In the genomic region with DNA sequence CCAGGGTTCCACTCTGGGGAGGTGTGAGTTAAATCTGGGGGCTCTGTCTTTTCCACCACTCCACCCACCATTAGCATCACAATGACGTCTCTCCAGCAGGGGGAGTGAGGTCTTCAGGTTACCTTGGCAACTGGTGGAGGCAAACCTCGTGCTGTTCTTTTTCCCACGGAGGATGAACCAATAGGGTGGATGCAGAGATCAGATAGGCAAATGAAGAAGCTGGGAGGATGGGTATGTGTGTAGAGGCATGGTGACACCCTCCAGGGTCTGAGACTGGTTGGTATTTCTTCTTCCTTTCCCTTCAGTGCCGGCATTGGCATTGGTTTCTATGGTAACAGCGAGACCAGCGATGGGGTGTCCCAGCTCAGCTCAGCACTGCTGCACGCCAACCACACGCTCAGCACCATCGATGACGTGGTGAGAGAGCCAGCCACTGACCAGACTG, we compare ENCODE assay signal across 8 mouse cellular contexts. TPM values are rescaled to one million over a fixed set of nuclear protein-coding genes. Genes with fewer than 3 reads are reported as not detected.
DNase-seq lines count a peak whose midpoint lies in the region; ATAC-seq and TF ChIP-seq lines count a peak whose summit lies in the region.

No protein-coding gene starts in this region.

- intact Hi-C loops in gastrocnemius, adult 2 months (cut with DNase I) = no loop called here

- H3K27me3 ChIP-seq in embryonic facial prominence, embryonic 13.5 days = peaks cover 24% of the 10 kb centered on the region
- H3K27me3 ChIP-seq in hindbrain, embryonic 14.5 days (ENCODE audit: control insufficient read depth, insufficient read depth, low read length) = no peaks in the 10 kb centered on the region
- peaks cover 31% of the 10 kb centered on the region for H3K27me3 ChIP-seq in limb, embryonic 13.5 days
- no peaks in the 10 kb centered on the region for H3K27me3 ChIP-seq in neural tube, embryonic 11.5 days (ENCODE audit: control insufficient read depth, insufficient read depth, low read length)

- peak overlapping the region; percentile 52 for H3K4me2 ChIP-seq in embryonic facial prominence, embryonic 13.5 days
- H3K4me2 ChIP-seq in hindbrain, embryonic 14.5 days (replicated peaks) = peak overlapping the region; percentile 68
- peak overlapping the region; percentile 52 for H3K4me2 ChIP-seq in limb, embryonic 13.5 days (replicated peaks)
- peak overlapping the region; percentile 30 for H3K4me2 ChIP-seq in neural tube, embryonic 11.5 days (ENCODE audit: low read depth)

- peak; percentile 29; the same call in 1 of the 2 replicates for ATAC-seq in embryonic facial prominence, embryonic 13.5 days (ENCODE audit: insufficient number of reproducible peaks, insufficient read depth, low FRiP score, low TSS enrichment, low read depth)
- ATAC-seq in hindbrain, embryonic 14.5 days (ENCODE audit: low FRiP score) = peak; percentile 89
- ATAC-seq in limb, embryonic 13.5 days (ENCODE audit: low FRiP score, low read depth) = peak; percentile 66
- ATAC-seq in neural tube, embryonic 11.5 days (ENCODE audit: insufficient read depth, low FRiP score, low TSS enrichment) = peak; percentile 87

- H3K4me1 ChIP-seq in embryonic facial prominence, embryonic 13.5 days = peaks cover 26% of the 10 kb centered on the region
- peaks cover 39% of the 10 kb centered on the region for H3K4me1 ChIP-seq in hindbrain, embryonic 14.5 days (replicated peaks; ENCODE audit: control insufficient read depth, insufficient read depth, low read length)
- peaks cover 17% of the 10 kb centered on the region for H3K4me1 ChIP-seq in limb, embryonic 13.5 days
- peaks cover 19% of the 10 kb centered on the region for H3K4me1 ChIP-seq in neural tube, embryonic 11.5 days (ENCODE audit: control insufficient read depth, insufficient read depth, low read length)

- no peak overlapping the region for H3K27ac ChIP-seq in embryonic facial prominence, embryonic 13.5 days
- peak overlapping the region; percentile 91 for H3K27ac ChIP-seq in hindbrain, embryonic 14.5 days
- no peak overlapping the region for H3K27ac ChIP-seq in limb, embryonic 13.5 days
- H3K27ac ChIP-seq in neural tube, embryonic 11.5 days (ENCODE audit: low read depth, low read length) = peak overlapping the region; percentile 82
- no peak overlapping the region for H3K27ac ChIP-seq in gastrocnemius, adult 2 months

- 0% methylated on average over 10 of the region's 10 CpGs for WGBS in embryonic facial prominence, embryonic 13.5 days
- 1% methylated on average over 10 of the region's 10 CpGs for WGBS in hindbrain, embryonic 14.5 days
- WGBS in limb, embryonic 13.5 days = under 1% methylated on average over 10 of the region's 10 CpGs
- WGBS in neural tube, embryonic 11.5 days = 2% methylated on average over 10 of the region's 10 CpGs

- peak; percentile 41 for DNase-seq in adrenal gland, adult 2 months
- no peak for DNase-seq in adrenal gland, adult 8-10 months
- DNase-seq in R1 (ENCODE audit: low read depth, low spot score) = peak; percentile 99
- peak; percentile 93 for DNase-seq in hindbrain, embryonic 14.5 days (ENCODE audit: low spot score)
- DNase-seq in neural tube, embryonic 11.5 days (ENCODE audit: low spot score) = peak; percentile 85
- DNase-seq in gastrocnemius, adult 2 months = no peak

- H3K4me3 ChIP-seq in embryonic facial prominence, embryonic 13.5 days = peak overlapping the region; percentile 22
- peak overlapping the region; percentile 29 for H3K4me3 ChIP-seq in hindbrain, embryonic 14.5 days (replicated peaks; ENCODE audit: low read length)
- peak overlapping the region; percentile 20 for H3K4me3 ChIP-seq in limb, embryonic 13.5 days
- H3K4me3 ChIP-seq in neural tube, embryonic 11.5 days (ENCODE audit: low read depth, low read length) = peak overlapping the region; percentile 14
- H3K4me3 ChIP-seq in gastrocnemius, adult 2 months = no peak overlapping the region

- no peaks in the 10 kb centered on the region for H3K36me3 ChIP-seq in embryonic facial prominence, embryonic 13.5 days
- H3K36me3 ChIP-seq in hindbrain, embryonic 14.5 days (replicated peaks; ENCODE audit: control insufficient read depth, insufficient read depth) = peaks cover 15% of the 10 kb centered on the region; the same call in 1 of the 2 replicates
- no peaks in the 10 kb centered on the region for H3K36me3 ChIP-seq in limb, embryonic 13.5 days
- peaks cover 2% of the 10 kb centered on the region; the same call in 1 of the 2 replicates for H3K36me3 ChIP-seq in neural tube, embryonic 11.5 days (ENCODE audit: control insufficient read depth, insufficient read depth, low read length)

- TF ChIP-seq CTCF in gastrocnemius, adult 2 months (IDR thresholded peaks at IDR 0.05) = no peak

- no peaks in the 10 kb centered on the region for H3K9me3 ChIP-seq in embryonic facial prominence, embryonic 13.5 days
- H3K9me3 ChIP-seq in hindbrain, embryonic 14.5 days (ENCODE audit: control insufficient read depth, low read length) = no peaks in the 10 kb centered on the region
- H3K9me3 ChIP-seq in limb, embryonic 13.5 days = no peaks in the 10 kb centered on the region
- no peaks in the 10 kb centered on the region for H3K9me3 ChIP-seq in neural tube, embryonic 11.5 days (ENCODE audit: control insufficient read depth, low read length)

- peak overlapping the region; percentile 32; the same call in 1 of the 2 replicates for H3K9ac ChIP-seq in embryonic facial prominence, embryonic 13.5 days
- H3K9ac ChIP-seq in hindbrain, embryonic 14.5 days = peak overlapping the region; percentile 87
- H3K9ac ChIP-seq in limb, embryonic 13.5 days = no peak overlapping the region; the same call in 1 of the 2 replicates
- no peak overlapping the region; the same call in 1 of the 2 replicates for H3K9ac ChIP-seq in neural tube, embryonic 11.5 days (ENCODE audit: low read length)

RNA-seq across cellular contexts. Expression of a gene that starts 5.1 kb away (rescaled TPM):
- total RNA-seq in adrenal gland, adult 2 months (2021) = 1 to 10 TPM; 1.5 to 3.4 TPM
- polyA plus RNA-seq in adrenal gland, adult 2 months (2012; rRNA removed) = 13.3 and 24.3 TPM in 2 replicates
- total RNA-seq in adrenal gland, adult 8-10 months (2022) = 1 to 10 TPM in 3 of 4 experiments, under 1 TPM in 1; 0.80 to 2.0 (median 1.6) TPM
- 3.7 and 5.9 TPM in 2 replicates for polyA plus RNA-seq in embryonic facial prominence, embryonic 13.5 days (2015; fragmentation: Nextera tagmentation; extraction: Ambion mirVana)
- polyA plus RNA-seq in hindbrain, embryonic 14.5 days (2014; fragmentation: Nextera tagmentation; extraction: Ambion mirVana) = 148 and 151 TPM in 2 replicates
- 2.0 and 2.3 TPM in 2 replicates for polyA plus RNA-seq in limb, embryonic 13.5 days (2015; fragmentation: Nextera tagmentation; extraction: Ambion mirVana)
- 46.1 and 48.8 TPM in 2 replicates for polyA plus RNA-seq in neural tube, embryonic 11.5 days (2014; fragmentation: Nextera tagmentation; extraction: Ambion mirVana)
- total RNA-seq in gastrocnemius, adult 2 months (2021) = 1 to 10 TPM; 1.8 to 4.7 TPM

RNA-seq across cellular contexts. Expression of a gene that starts 12.5 kb away (rescaled TPM):
- total RNA-seq in adrenal gland, adult 2 months (2021) = 100 to 1,000 TPM in 1 of 2 experiments, 10 to 100 TPM in 1; 80.7 to 112 TPM
- 446 and 516 TPM in 2 replicates for polyA plus RNA-seq in adrenal gland, adult 2 months (2012; rRNA removed)
- 100 to 1,000 TPM in 3 of 4 experiments, 10 to 100 TPM in 1; 83.9 to 238 (median 155) TPM for total RNA-seq in adrenal gland, adult 8-10 months (2022)
- 66.7 and 67.8 TPM in 2 replicates for polyA plus RNA-seq in embryonic facial prominence, embryonic 13.5 days (2015; fragmentation: Nextera tagmentation; extraction: Ambion mirVana)
- 65.3 and 66.7 TPM in 2 replicates for polyA plus RNA-seq in hindbrain, embryonic 14.5 days (2014; fragmentation: Nextera tagmentation; extraction: Ambion mirVana)
- 59.1 and 64.4 TPM in 2 replicates for polyA plus RNA-seq in limb, embryonic 13.5 days (2015; fragmentation: Nextera tagmentation; extraction: Ambion mirVana)
- polyA plus RNA-seq in neural tube, embryonic 11.5 days (2014; fragmentation: Nextera tagmentation; extraction: Ambion mirVana) = 50.3 and 58.0 TPM in 2 replicates
- 10 to 100 TPM; 44.5 to 45.4 TPM for total RNA-seq in gastrocnemius, adult 2 months (2021)

RNA-seq across cellular contexts. Expression of a gene that starts 25.8 kb away (rescaled TPM):
- 1 to 10 TPM; 8.7 to 9.6 TPM for total RNA-seq in adrenal gland, adult 2 months (2021)
- polyA plus RNA-seq in adrenal gland, adult 2 months (2012; rRNA removed) = 13.4 and 14.8 TPM in 2 replicates
- 10 to 100 TPM in 3 of 4 experiments, 1 to 10 TPM in 1; 9.7 to 13.0 (median 11.5) TPM for total RNA-seq in adrenal gland, adult 8-10 months (2022)
- 4.6 and 5.4 TPM in 2 replicates for polyA plus RNA-seq in embryonic facial prominence, embryonic 13.5 days (2015; fragmentation: Nextera tagmentation; extraction: Ambion mirVana)
- polyA plus RNA-seq in hindbrain, embryonic 14.5 days (2014; fragmentation: Nextera tagmentation; extraction: Ambion mirVana) = 3.1 and 3.7 TPM in 2 replicates
- polyA plus RNA-seq in limb, embryonic 13.5 days (2015; fragmentation: Nextera tagmentation; extraction: Ambion mirVana) = 4.6 and 4.9 TPM in 2 replicates
- 1.5 and 2.2 TPM in 2 replicates for polyA plus RNA-seq in neural tube, embryonic 11.5 days (2014; fragmentation: Nextera tagmentation; extraction: Ambion mirVana)
- total RNA-seq in gastrocnemius, adult 2 months (2021) = 1 to 10 TPM; 2.1 to 2.2 TPM

RNA-seq across cellular contexts. Expression of a gene that starts 40.3 kb away (rescaled TPM):
- 10 to 100 TPM; 26.1 to 36.9 TPM for total RNA-seq in adrenal gland, adult 2 months (2021)
- polyA plus RNA-seq in adrenal gland, adult 2 months (2012; rRNA removed) = 108 and 143 TPM in 2 replicates
- total RNA-seq in adrenal gland, adult 8-10 months (2022) = 10 to 100 TPM; 26.9 to 41.0 (median 37.1) TPM
- polyA plus RNA-seq in embryonic facial prominence, embryonic 13.5 days (2015; fragmentation: Nextera tagmentation; extraction: Ambion mirVana) = 66.7 and 71.0 TPM in 2 replicates
- 7.0 and 7.2 TPM in 2 replicates for polyA plus RNA-seq in hindbrain, embryonic 14.5 days (2014; fragmentation: Nextera tagmentation; extraction: Ambion mirVana)
- polyA plus RNA-seq in limb, embryonic 13.5 days (2015; fragmentation: Nextera tagmentation; extraction: Ambion mirVana) = 70.9 and 74.3 TPM in 2 replicates
- polyA plus RNA-seq in neural tube, embryonic 11.5 days (2014; fragmentation: Nextera tagmentation; extraction: Ambion mirVana) = 18.7 and 19.8 TPM in 2 replicates
- 1 to 10 TPM; 1.4 to 2.0 TPM for total RNA-seq in gastrocnemius, adult 2 months (2021)

Comparison
In these comparisons a context has a peak if more than half of its experiments do, and no peak if none do; other contexts are left out.
1. DNase-seq: peak in adrenal gland, adult 2 months (single experiment), R1 (single experiment), hindbrain, embryonic 14.5 days (single experiment) and neural tube, embryonic 11.5 days (single experiment); none in adrenal gland, adult 8-10 months (single experiment) and gastrocnemius, adult 2 months (single experiment).
2. ATAC-seq: peak in every context shown above with its lines; median percentile 89 in hindbrain, embryonic 14.5 days; 87 in neural tube, embryonic 11.5 days; 66 in limb, embryonic 13.5 days; 29 in embryonic facial prominence, embryonic 13.5 days.
3. H3K27ac ChIP-seq: peak in hindbrain, embryonic 14.5 days (single experiment) and neural tube, embryonic 11.5 days (single experiment); none in embryonic facial prominence, embryonic 13.5 days (single experiment), limb, embryonic 13.5 days (single experiment) and gastrocnemius, adult 2 months (single experiment).
4. H3K9ac ChIP-seq: peak in embryonic facial prominence, embryonic 13.5 days (single experiment) and hindbrain, embryonic 14.5 days (single experiment); none in limb, embryonic 13.5 days (single experiment) and neural tube, embryonic 11.5 days (single experiment).
5. Peak in every context shown above with its lines, with median percentiles within 50 percentile points of each other: H3K4me2 ChIP-seq.